Mouse (Mus musculus) MEL (cell line): ENCODE results near the gene Prkar1a. TPM values are rescaled to one million over a fixed set of nuclear protein-coding genes. Genes with fewer than 3 reads are reported as not detected.

Experiments used
- DNase-seq: peaks from one replicate; pipeline ENCODE4 v3.0.0; 2011; ENCODE audit warnings: low read depth, low spot score
- H3K27ac ChIP-seq: 2 replicates; pipeline ENCODE4 v1.5.1; 2012; ENCODE audit warnings: low read depth, mild to moderate bottlenecking, control low read depth, low read length, moderate library complexity; ENCODE audit not compliant: control insufficient read depth
- H3K27me3 ChIP-seq, 2 experiments: fragments of 150-350 bp in 1 of 2; sonication (generic) in 1 of 2; 2 replicates each; pipeline ENCODE4 v1.6.1; 2012; ENCODE audit warnings: low read length in 2 of 2, mild to moderate bottlenecking in 2 of 2, improper control_type of control experiment in 1 of 2, moderate library complexity in 1 of 2; ENCODE audit not compliant: insufficient read depth in 2 of 2, control insufficient read depth in 1 of 2
- H3K36me3 ChIP-seq, 2 experiments: 2 replicates each; pipeline ENCODE4 v1.6.1; 2012 to 2014; ENCODE audit warnings: low read length in 2 of 2, improper control_type of control experiment in 1 of 2, inconsistent platforms in 1 of 2, mild to moderate bottlenecking in 1 of 2; ENCODE audit not compliant: insufficient read depth in 2 of 2, control insufficient read depth in 1 of 2
- H3K4me1 ChIP-seq, 2 experiments: fragments of 150-350 bp in 1 of 2; sonication (generic) in 1 of 2; 2 replicates each; pipeline ENCODE4 v1.6.1; 2012; ENCODE audit warnings: low read length in 2 of 2, improper control_type of control experiment in 1 of 2, mild to moderate bottlenecking in 1 of 2; ENCODE audit not compliant: insufficient read depth in 2 of 2, control insufficient read depth in 1 of 2
- H3K4me3 ChIP-seq, 2 experiments: fragments of 150-350 bp in 1 of 2; sonication (generic) in 1 of 2; 2 replicates each; pipeline ENCODE4 v1.5.1; 2012; ENCODE audit warnings: low read depth in 2 of 2, low read length in 2 of 2, mild to moderate bottlenecking in 2 of 2, moderate library complexity in 2 of 2, control low read depth in 1 of 2, improper control_type of control experiment in 1 of 2; ENCODE audit not compliant: control insufficient read depth in 1 of 2, insufficient read depth in 1 of 2
- H3K79me2 ChIP-seq: 2 replicates; pipeline ENCODE4 v1.6.1; 2012; ENCODE audit warnings: mild to moderate bottlenecking, low read length, moderate library complexity; ENCODE audit not compliant: control insufficient read depth, poor library complexity, insufficient read depth
- H3K9ac ChIP-seq: 2 replicates; pipeline ENCODE4 v1.6.1; 2012; ENCODE audit warnings: low read depth, mild to moderate bottlenecking, control low read depth, low read length, moderate library complexity; ENCODE audit not compliant: control insufficient read depth, poor library complexity, severe bottlenecking
- H3K9me3 ChIP-seq: fragments of 150-350 bp; sonication (generic); replicated peaks from 2 replicates; pipeline ENCODE4 v1.6.1; 2012; ENCODE audit warnings: mild to moderate bottlenecking, low read length, improper control_type of control experiment, moderate library complexity; ENCODE audit not compliant: insufficient read depth
- BHLHE40 ChIP-seq: IDR thresholded peaks from 2 replicates; pipeline ENCODE4 v1.6.1; 2012; ENCODE audit warnings: low read depth, mild to moderate bottlenecking, inconsistent platforms, low read length, improper control_type of control experiment, borderline replicate concordance
- CHD2 ChIP-seq: IDR thresholded peaks from 2 replicates; pipeline ENCODE4 v1.6.1; 2011; ENCODE audit warnings: low read length, improper control_type of control experiment
- CTCF ChIP-seq, 3 experiments: IDR thresholded peaks in 2 of 3; conservative IDR thresholded peaks in 1 of 3; 2 replicates each; pipeline ENCODE4 v1.5.1; 2011 to 2012; ENCODE audit warnings: low read length in 3 of 3, low read depth in 2 of 3, mild to moderate bottlenecking in 2 of 3, improper control_type of control experiment in 1 of 3, inconsistent platforms in 1 of 3, mixed read lengths in 1 of 3, moderate library complexity in 1 of 3; ENCODE audit not compliant: control insufficient read depth in 1 of 3, insufficient read depth in 1 of 3, poor library complexity in 1 of 3, severe bottlenecking in 1 of 3
- E2F4 ChIP-seq: IDR thresholded peaks from 2 replicates; pipeline ENCODE4 v1.6.1; 2011; ENCODE audit warnings: low read depth, low read length, improper control_type of control experiment, borderline replicate concordance
- ELF1 ChIP-seq: IDR thresholded peaks from 2 replicates; pipeline ENCODE4 v1.6.1; 2014; ENCODE audit warnings: low read depth, mild to moderate bottlenecking, inconsistent platforms, low read length, improper control_type of control experiment, moderate library complexity
- GABPA ChIP-seq: IDR thresholded peaks from 2 replicates; pipeline ENCODE4 v1.6.1; 2012; ENCODE audit warnings: low read depth, mild to moderate bottlenecking, inconsistent platforms, low read length, improper control_type of control experiment, moderate library complexity
- GATA1 ChIP-seq: IDR thresholded peaks from 2 replicates; pipeline ENCODE4 v1.6.1; 2011; ENCODE audit warnings: low read depth, low read length, improper control_type of control experiment
- MAX ChIP-seq: IDR thresholded peaks from 2 replicates; pipeline ENCODE4 v1.6.1; 2011; ENCODE audit warnings: low read length, improper control_type of control experiment
- MEF2A ChIP-seq: IDR thresholded peaks from 2 replicates; pipeline ENCODE4 v1.6.1; 2014; ENCODE audit warnings: low read depth, mild to moderate bottlenecking, inconsistent platforms, low read length, improper control_type of control experiment; ENCODE audit not compliant: poor library complexity, insufficient replicate concordance, severe bottlenecking; ENCODE audit errors: extremely low read depth
- MYC ChIP-seq: IDR thresholded peaks from 2 replicates; pipeline ENCODE4 v1.6.1; 2011; ENCODE audit warnings: low read depth, mild to moderate bottlenecking, low read length, improper control_type of control experiment, moderate library complexity
- NRF1 ChIP-seq: IDR thresholded peaks from 2 replicates; pipeline ENCODE4 v1.6.1; 2014; ENCODE audit warnings: low read depth, mild to moderate bottlenecking, inconsistent platforms, low read length, improper control_type of control experiment, moderate library complexity; ENCODE audit not compliant: poor library complexity, insufficient read depth, severe bottlenecking
- POLR2A ChIP-seq, 2 experiments: IDR thresholded peaks; 2 replicates each; pipeline ENCODE4 v1.6.1; 2011 to 2012; ENCODE audit warnings: low read length in 2 of 2, mild to moderate bottlenecking in 2 of 2, control low read depth in 1 of 2, improper control_type of control experiment in 1 of 2, low read depth in 1 of 2, moderate library complexity in 1 of 2; ENCODE audit not compliant: control insufficient read depth in 1 of 2, insufficient read depth in 1 of 2, poor library complexity in 1 of 2
- POLR2AphosphoS5 ChIP-seq: IDR thresholded peaks from 2 replicates; pipeline ENCODE4 v1.6.1; 2012; ENCODE audit warnings: low read depth, borderline replicate concordance, mild to moderate bottlenecking, inconsistent platforms, low read length, moderate library complexity, mixed read lengths
- SIN3A ChIP-seq: IDR thresholded peaks from 2 replicates; pipeline ENCODE4 v1.6.1; 2012; ENCODE audit warnings: low read length, improper control_type of control experiment, inconsistent platforms
- USF1 ChIP-seq: IDR thresholded peaks from 2 replicates; pipeline ENCODE4 v1.6.1; 2014; ENCODE audit warnings: low read depth, mild to moderate bottlenecking, inconsistent platforms, low read length, improper control_type of control experiment, moderate library complexity
- ZC3H11A ChIP-seq: IDR thresholded peaks from 2 replicates; pipeline ENCODE4 v1.6.1; 2012; ENCODE audit warnings: low read depth, mild to moderate bottlenecking, inconsistent platforms, low read length, improper control_type of control experiment
- ZKSCAN1 ChIP-seq: IDR thresholded peaks from 2 replicates; pipeline ENCODE4 v1.6.1; 2012; ENCODE audit warnings: low read depth, mild to moderate bottlenecking, inconsistent platforms, low read length, improper control_type of control experiment, moderate library complexity
- ZNF384 ChIP-seq: IDR thresholded peaks from 2 replicates; pipeline ENCODE4 v1.6.1; 2012; ENCODE audit warnings: low read depth, mild to moderate bottlenecking, inconsistent platforms, low read length, improper control_type of control experiment
- polyA plus RNA-seq, 2 experiments: library from polyadenylated mRNA; stranded (reverse) in 1 of 2; unstranded in 1 of 2; fragments of >175 nt in 1 of 2; fragments of >200 nt in 1 of 2; gene quantifications; 2 replicates each; pipeline versions ENCODE4 v1.2.1 to v1.2.4; 2012; ENCODE audit warnings: low replicate concordance in 2 of 2, low read depth in 1 of 2; ENCODE audit not compliant: insufficient read length in 2 of 2, insufficient read depth in 1 of 2, missing spikeins in 1 of 2
- total RNA-seq: library from RNA; depleted of rRNA; stranded (reverse); fragments of 300-350 nt; gene quantifications from 2 replicates; pipeline ENCODE4 v1.2.3, GENCODE M21; 2012

Gene Prkar1a
- total and polyA plus RNA-seq, 3 experiments: 69.6 to 152 TPM; not detected in 1

DNA sequence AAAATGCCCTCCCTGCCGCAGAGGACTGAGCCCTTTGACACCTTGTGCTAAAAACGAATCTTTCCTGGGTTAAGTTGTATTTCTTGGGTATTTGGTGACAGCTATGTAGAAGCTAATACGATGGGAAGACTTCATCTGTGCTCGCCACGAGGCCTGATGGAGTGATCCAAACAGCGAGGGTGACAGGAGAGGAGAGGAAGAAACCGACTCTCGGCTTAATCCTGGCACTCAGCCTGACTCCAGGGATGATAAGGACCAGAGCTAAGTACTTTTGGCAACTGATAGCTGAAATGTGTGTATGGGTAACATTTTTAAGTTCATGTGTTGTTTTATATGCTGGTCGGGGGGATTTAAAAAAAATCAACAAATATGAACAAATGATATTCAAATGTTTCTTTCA is 31.7 kb downstream of the Prkar1a start (continued):
- no peak for TF ChIP-seq USF1

DNA sequence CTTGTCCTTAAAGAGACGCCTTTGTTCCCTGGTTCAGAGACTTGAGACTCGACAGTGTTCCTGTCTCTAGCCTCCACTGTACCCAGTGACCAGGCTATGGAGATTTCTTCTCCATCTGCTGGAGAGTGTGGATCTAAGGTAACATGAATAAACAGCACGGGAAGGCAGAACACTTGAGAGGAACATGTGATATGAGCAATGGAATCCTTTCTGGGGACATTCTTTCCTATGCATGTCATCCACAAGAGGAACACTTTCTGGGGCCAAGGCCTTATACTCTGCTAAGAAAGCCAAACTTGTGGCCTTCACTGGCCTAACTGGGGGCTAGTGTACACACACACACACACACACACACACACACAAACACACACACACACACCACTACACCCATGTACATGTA is 32.4 kb downstream of the Prkar1a start:
- Histone ChIP-seq H3K9me3 (no peaks in the 10 kb centered on the region), H3K4me3 (no peak overlapping the region), H3K27ac (no peak overlapping the region), H3K9ac (no peak overlapping the region), H3K4me1 (peaks cover 2 to 11% of the 10 kb centered on the region in 2 experiments; a peak in 3 of 4 replicates), H3K79me2 (no peaks in the 10 kb centered on the region), H3K27me3 (no peaks in the 10 kb centered on the region; a peak in 1 of 4 replicates), H3K36me3 (peaks cover 0 to 9% of the 10 kb centered on the region in 2 experiments; a peak in 2 of 4 replicates)
- TF ChIP-seq GABPA (no peak), NRF1 (no peak), POLR2A (IDR thresholded peaks at IDR 0.05; ENCODE audit: control insufficient read depth in 1 of 2, insufficient read depth in 1 of 2, low read depth in 1 of 2, low read length in 2 of 2, poor library complexity in 1 of 2) (no peak), ZC3H11A (no peak), MYC (no peak), MEF2A (no peak), ZNF384 (no peak), CHD2 (no peak), BHLHE40 (no peak)
- no peak for DNase-seq

DNA sequence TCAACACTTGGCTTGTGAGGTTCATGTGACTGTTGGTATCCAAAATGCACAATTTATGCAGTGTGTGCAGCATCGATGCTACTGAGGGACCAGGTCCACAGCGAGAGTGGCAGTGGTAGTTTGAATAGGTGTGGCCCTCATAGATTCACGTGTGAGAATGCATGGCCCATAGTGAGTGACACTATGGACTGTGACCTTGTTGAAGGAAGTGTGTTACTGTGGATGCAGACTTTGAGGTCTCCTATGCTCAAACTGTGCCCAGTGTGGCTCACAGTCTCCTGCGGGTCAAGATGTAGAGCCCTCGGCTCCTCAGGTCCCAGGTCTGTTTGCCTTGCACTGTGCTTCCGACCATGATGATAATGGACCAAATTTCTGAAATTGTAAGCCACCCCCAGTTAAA is 33.0 kb downstream of the Prkar1a start:
- Histone ChIP-seq H3K79me2 (no peaks in the 10 kb centered on the region), H3K9me3 (no peaks in the 10 kb centered on the region), H3K27ac (no peak overlapping the region), H3K27me3 (no peaks in the 10 kb centered on the region; a peak in 1 of 4 replicates), H3K9ac (no peak overlapping the region), H3K4me1 (peaks cover 2 to 11% of the 10 kb centered on the region in 2 experiments; a peak in 3 of 4 replicates), H3K4me3 (no peak overlapping the region), H3K36me3 (peaks cover 0 to 9% of the 10 kb centered on the region in 2 experiments; a peak in 2 of 4 replicates)
- DNase-seq: no peak
- TF ChIP-seq ZKSCAN1 (no peak), MAX (no peak), POLR2AphosphoS5 (no peak), CTCF (IDR thresholded peaks at IDR 0.05 in 2 of 3, conservative IDR thresholded peaks at IDR 0.05 in 1 of 3; ENCODE audit: control insufficient read depth in 1 of 3, insufficient read depth in 1 of 3, low read depth in 2 of 3, low read length in 3 of 3, poor library complexity in 1 of 3, severe bottlenecking in 1 of 3) (no peak), GATA1 (no peak), NRF1 (no peak), SIN3A (no peak), ELF1 (no peak), E2F4 (no peak)
